Mouse (Mus musculus) G1E (cell line): Measurements from ENCODE around the gene Cmbl. TPM values are rescaled to one million over a fixed set of nuclear protein-coding genes. Genes with fewer than 3 reads are reported as not detected.
A peak's percentile ranks its signal among the peaks of the same experiment; 100 is the strongest.
"Not testable (repeated sequence)": the region's sequence is repeated elsewhere in the genome, so short reads cannot be mapped to it uniquely, and the experiment has no call there.

Experiments
- ATAC-seq: 2 replicates; pipeline ENCODE4 v1.8.0; 2016; ENCODE audit warnings: mild to moderate bottlenecking; ENCODE audit not compliant: insufficient number of reproducible peaks, poor library complexity, low FRiP score, severe bottlenecking; ENCODE audit errors: extremely low read depth
- DNase-seq: peaks from one replicate; pipeline ENCODE4 v3.0.0; 2012; ENCODE audit warnings: low spot score
- H3K27me3 ChIP-seq: 2 replicates; pipeline ENCODE4 v1.6.1; 2012; ENCODE audit warnings: mild to moderate bottlenecking, low read length, inconsistent platforms; ENCODE audit not compliant: insufficient read depth
- H3K36me3 ChIP-seq: replicated peaks from 2 replicates; pipeline ENCODE3; 2012; ENCODE audit warnings: mild to moderate bottlenecking, inconsistent platforms
- H3K4me1 ChIP-seq: 2 replicates; pipeline ENCODE4 v1.6.1; 2012; ENCODE audit warnings: low read depth, low read length, inconsistent platforms, mixed read lengths; ENCODE audit not compliant: insufficient read depth
- H3K4me3 ChIP-seq: 2 replicates; pipeline ENCODE4 v1.5.1; 2012; ENCODE audit warnings: low read depth, mild to moderate bottlenecking, inconsistent platforms, low read length, moderate library complexity, mixed read lengths
- H3K9me3 ChIP-seq: replicated peaks from 2 replicates; pipeline ENCODE4 v1.6.1; 2012; ENCODE audit warnings: inconsistent platforms
- CTCF ChIP-seq: IDR thresholded peaks from 2 replicates; pipeline ENCODE4 v1.5.1; 2012; ENCODE audit warnings: low read depth, low read length, inconsistent platforms, mixed read lengths
- GATA1 ChIP-seq: IDR thresholded peaks from 2 replicates; pipeline ENCODE4 v1.6.1; 2012; ENCODE audit warnings: borderline replicate concordance, low read length, inconsistent platforms, mixed read lengths
- GATA2 ChIP-seq: IDR thresholded peaks from 2 replicates; pipeline ENCODE4 v1.6.1; 2012; ENCODE audit warnings: low read depth, low read length, inconsistent platforms, borderline replicate concordance
- POLR2AphosphoS5 ChIP-seq: IDR thresholded peaks from 2 replicates; pipeline ENCODE4 v1.6.1; 2012; ENCODE audit warnings: low read depth, low read length, inconsistent platforms; ENCODE audit not compliant: insufficient replicate concordance
- TAL1 ChIP-seq: conservative IDR thresholded peaks from 2 replicates; pipeline ENCODE4 v1.6.1; 2012; ENCODE audit warnings: low read depth, low read length, inconsistent platforms, mixed read lengths
- polyA plus RNA-seq: library from polyadenylated mRNA; stranded (reverse); fragments of >175 nt; gene quantifications from 2 replicates; pipeline ENCODE4 v1.2.3, GENCODE M21; 2012
- total RNA-seq, 2 experiments: library from RNA; stranded (forward) in 1 of 2; stranded (reverse) in 1 of 2; fragments of 200-1000 nt in 1 of 2; fragments of >200 nt in 1 of 2; fragmentation: Nextera tagmentation in 1 of 2; gene quantifications; 2 replicates each; pipeline ENCODE4 v1.2.3; 2014 to 2017

Gene Cmbl
- total and polyA plus RNA-seq, 3 experiments = not detected

GRCm38 (mm10) chr15:31571906-31572722 lies 6.9 kb downstream of the Cmbl start:
- no peak for ATAC-seq

GRCm38 (mm10) chr15:31573287-31573686 lies 8.1 kb downstream of the Cmbl start:
- Histone ChIP-seq H3K4me1 (peaks cover 3% of the 10 kb centered on the region; the same call in 1 of the 2 replicates), H3K27me3 (peaks cover 18% of the 10 kb centered on the region), H3K36me3 (no peaks in the 10 kb centered on the region), H3K9me3 (no peaks in the 10 kb centered on the region), H3K4me3 (no peak overlapping the region)
- TF ChIP-seq GATA2 = no peak
- TF ChIP-seq CTCF = no peak
- TF ChIP-seq POLR2AphosphoS5 = no peak
- TF ChIP-seq TAL1 = no peak
- TF ChIP-seq GATA1 = no peak
- ATAC-seq = peak; percentile 69
- no peak for DNase-seq

More at GRCm38 (mm10) chr15:31571906-31572722, 6.9 kb downstream of the Cmbl start:
- Histone ChIP-seq H3K4me1 (0 out of 2 replicates have a peak, but pooled peaks cover 5% of the 10 kb centered on the region), H3K4me3 (no peak overlapping the region), H3K36me3 (no peaks in the 10 kb centered on the region), H3K9me3 (no peaks in the 10 kb centered on the region), H3K27me3 (peaks cover 18% of the 10 kb centered on the region)
- no peak for DNase-seq
- TF ChIP-seq GATA1 = no peak
- TF ChIP-seq POLR2AphosphoS5 = no peak
- TF ChIP-seq CTCF = no peak
- no peak for TF ChIP-seq GATA2
- no peak for TF ChIP-seq TAL1

DNA sequence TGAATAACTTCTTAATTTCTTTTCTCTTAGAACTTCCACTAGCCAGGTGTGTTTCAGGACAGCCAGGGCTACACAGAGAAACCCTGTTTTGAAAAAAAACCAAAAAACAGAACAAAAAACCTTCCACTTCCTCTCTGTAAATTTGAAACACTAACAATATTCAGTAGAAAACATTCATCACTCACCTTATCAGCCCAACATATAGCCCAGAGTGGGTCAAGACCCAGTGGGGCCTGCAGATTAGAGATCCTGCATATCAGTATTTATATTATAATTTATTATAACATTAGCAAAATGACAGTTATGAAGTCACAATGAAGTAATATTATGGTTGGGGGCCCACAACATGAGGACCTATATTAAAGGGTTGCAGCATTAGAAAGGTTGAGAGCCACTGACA lies 8.5 kb downstream of the Cmbl start:
- ATAC-seq (no peak), DNase-seq (no peak)
- Histone ChIP-seq H3K4me3 (no peak overlapping the region), H3K27me3 (peaks cover 16% of the 10 kb centered on the region), H3K36me3 (no peaks in the 10 kb centered on the region), H3K4me1 (peaks cover 3% of the 10 kb centered on the region; the same call in 1 of the 2 replicates), H3K9me3 (no peaks in the 10 kb centered on the region)
- TF ChIP-seq GATA2 (no peak), GATA1 (no peak), TAL1 (no peak), CTCF (no peak)

DNA sequence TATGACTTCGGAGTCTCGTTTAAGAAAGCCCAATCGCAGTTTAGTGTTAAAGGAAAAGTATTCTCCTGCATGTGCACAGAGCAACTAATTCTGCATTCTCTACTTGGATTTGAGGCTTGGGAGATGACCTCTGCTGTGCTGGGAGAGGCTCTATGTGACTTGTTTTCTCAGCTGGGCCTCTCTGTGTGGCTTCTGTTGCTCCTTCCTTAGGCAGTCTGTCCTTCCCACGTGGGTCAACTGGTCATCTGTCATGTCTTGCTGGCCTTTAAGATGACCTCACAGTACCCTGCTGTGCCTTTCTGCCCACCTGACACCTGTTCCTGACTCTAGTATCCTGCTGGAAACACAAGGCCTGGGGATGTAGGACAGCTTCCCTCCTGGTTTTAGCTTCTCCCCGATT lies 10.9 kb downstream of the Cmbl start:
- ATAC-seq (no peak), DNase-seq (no peak)
- H3K27me3 ChIP-seq = peaks cover 3% of the 10 kb centered on the region
- peaks cover 3% of the 10 kb centered on the region; the same call in 1 of the 2 replicates for H3K4me1 ChIP-seq
- H3K4me3 ChIP-seq = no peak overlapping the region
- H3K9me3 ChIP-seq = no peaks in the 10 kb centered on the region
- no peaks in the 10 kb centered on the region for H3K36me3 ChIP-seq
- TF ChIP-seq TAL1 = no peak
- TF ChIP-seq POLR2AphosphoS5 = no peak
- TF ChIP-seq GATA1 = no peak
- TF ChIP-seq CTCF = no peak
- TF ChIP-seq GATA2 = no peak

GRCm38 (mm10) chr15:31581086-31581485 lies 15.9 kb downstream of the Cmbl start:
- not testable (repeated sequence) for H3K36me3 ChIP-seq, DNase-seq, H3K4me1 ChIP-seq, H3K4me3 ChIP-seq, ATAC-seq, H3K9me3 ChIP-seq, H3K27me3 ChIP-seq

DNA sequence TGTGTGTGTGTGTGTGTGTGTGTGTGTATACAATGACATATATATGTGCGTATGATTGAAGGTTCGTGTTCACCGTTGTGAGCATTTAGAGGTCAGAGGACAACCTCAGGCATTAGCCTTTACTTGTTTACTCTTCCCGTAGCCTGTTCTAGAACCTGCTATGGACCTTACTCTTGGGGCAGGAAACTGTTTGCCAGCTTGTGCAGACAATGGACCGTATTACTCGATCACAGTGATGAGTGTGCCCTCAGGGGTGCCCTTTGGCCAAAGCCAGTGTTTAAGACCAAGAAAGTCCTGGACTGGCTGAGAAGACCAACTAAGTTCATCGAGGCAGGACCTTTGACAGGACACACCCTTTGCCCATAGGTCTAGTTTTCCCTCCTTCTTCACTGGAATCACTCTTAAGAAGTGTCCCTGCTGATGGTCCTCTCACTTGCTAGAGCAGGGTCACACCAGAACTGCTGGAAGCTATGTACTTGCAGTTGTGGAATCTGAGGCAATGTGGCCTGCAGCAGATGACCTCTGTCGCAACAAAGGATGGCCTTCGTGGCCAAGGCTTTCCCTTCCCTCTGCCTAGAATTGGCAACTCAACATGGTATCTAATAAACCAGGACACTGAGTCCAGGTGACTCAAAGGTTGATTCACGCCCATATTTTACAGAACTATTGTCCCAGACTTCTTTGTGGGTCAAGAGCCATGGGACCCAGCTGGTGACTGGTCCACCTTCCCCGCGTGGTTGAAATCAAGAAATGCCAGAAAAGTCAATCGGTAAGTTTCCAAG lies 18.3 kb downstream of the Cmbl start:
- no peak for DNase-seq
- Histone ChIP-seq H3K36me3 (peaks cover 4% of the 10 kb centered on the region), H3K4me3 (no peak overlapping the region), H3K27me3 (peaks cover 8% of the 10 kb centered on the region), H3K9me3 (no peaks in the 10 kb centered on the region), H3K4me1 (peaks cover 11% of the 10 kb centered on the region)
- TF ChIP-seq TAL1 (no peak), GATA1 (no peak), GATA2 (no peak), POLR2AphosphoS5 (no peak), CTCF (no peak)
- ATAC-seq = no peak
